Mouse (Mus musculus): ENCODE results near the gene Rcn3.

The Rcn3 gene

DNA sequence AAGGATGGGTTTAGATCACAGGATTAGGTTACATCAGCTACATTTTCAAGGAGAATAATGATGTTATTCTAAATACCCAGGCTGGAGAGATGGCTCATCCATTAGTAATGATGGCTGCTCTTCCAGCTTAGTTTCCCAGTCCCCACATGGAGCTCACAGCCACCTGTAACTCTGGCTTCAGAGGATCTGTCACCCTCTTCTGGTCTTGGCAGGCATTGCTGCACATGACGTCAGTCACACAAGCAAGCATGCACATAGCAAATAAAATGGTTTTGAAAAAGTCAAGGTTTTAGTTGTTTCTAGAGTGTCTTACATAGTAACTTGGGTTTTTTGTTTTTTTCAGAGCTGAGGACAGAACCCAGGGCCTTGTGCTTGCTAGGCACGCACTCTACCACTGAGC lies 19.8 kb downstream of the Rcn3 start:
- no peak for DNase-seq (ENCODE audit: low spot score)

DNA sequence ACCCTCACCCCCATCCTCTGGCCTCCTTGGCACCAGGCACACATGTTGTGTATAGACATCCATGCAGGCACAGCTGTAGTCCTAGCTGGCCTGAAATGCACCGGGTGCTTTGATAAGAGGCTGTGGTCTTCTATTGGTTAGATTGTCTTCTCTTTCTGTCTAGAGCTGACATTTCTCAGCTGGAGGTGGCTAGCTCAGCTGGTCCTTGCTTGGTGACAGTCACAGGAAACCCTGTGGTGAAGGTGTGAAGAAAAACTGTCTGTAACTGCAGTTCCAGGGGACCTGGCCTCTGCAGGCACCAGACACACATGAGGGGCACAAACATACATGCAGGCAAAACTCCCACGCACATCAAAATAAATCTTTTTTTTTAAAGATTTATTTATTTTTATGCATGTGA lies 22.4 kb downstream of the Rcn3 start:
- no peak for DNase-seq (ENCODE audit: low spot score)

DNA sequence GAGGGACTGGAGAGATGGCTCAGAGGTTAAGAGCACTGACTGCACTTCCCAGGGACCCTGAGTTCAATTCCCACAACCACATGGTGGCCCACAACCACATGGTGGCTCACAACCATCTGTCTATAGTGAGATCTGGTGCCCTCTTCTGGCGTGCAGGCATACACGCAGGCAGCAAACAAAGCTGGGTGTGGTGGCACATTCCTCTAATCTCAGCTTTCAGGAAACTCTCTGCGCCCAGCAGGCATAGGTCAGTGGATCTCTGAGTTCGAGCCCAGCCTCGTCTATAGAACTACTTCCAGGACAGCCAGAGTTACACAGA lies 24.1 kb downstream of the Rcn3 start:
- DNase-seq (ENCODE audit: low spot score): peak; percentile 60

DNA sequence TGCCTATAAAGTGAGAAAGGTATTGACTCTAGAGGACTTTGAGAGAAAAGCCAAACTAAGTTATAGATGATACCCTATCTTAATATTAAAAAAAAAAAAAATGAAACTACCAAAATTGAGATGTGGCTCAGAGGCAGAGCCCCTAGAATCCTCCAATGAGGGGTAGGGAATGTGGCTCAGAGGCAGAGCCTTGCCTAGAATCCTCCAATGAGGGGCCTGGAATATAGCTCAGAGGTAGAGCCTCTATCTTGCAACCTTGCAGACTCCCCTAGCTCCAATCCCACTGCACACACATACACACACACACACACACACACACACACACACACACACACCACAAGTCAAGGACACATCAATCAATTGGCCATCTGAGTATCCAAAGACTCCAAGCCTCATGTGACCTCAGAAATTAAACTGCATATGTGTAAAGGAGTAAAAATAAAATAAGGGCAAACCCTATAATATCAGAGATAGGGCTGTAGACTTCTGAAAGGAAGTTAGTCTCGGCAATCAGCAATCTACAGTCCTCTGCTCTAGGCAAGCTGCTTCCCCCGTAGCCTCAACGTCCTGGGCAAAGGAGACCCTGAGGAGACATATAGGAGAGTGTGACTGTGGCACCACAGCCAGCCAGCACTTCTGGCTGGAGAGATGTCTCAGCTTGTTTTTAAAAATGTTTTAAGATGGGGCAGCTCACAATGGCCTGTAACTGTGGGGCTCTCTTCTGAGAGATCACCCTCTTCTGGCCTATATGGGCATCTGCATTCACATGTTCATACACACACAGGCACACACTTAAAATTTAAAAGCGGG lies 24.6 kb downstream of the Rcn3 start:
- DNase-seq (ENCODE audit: low spot score): no peak

DNA sequence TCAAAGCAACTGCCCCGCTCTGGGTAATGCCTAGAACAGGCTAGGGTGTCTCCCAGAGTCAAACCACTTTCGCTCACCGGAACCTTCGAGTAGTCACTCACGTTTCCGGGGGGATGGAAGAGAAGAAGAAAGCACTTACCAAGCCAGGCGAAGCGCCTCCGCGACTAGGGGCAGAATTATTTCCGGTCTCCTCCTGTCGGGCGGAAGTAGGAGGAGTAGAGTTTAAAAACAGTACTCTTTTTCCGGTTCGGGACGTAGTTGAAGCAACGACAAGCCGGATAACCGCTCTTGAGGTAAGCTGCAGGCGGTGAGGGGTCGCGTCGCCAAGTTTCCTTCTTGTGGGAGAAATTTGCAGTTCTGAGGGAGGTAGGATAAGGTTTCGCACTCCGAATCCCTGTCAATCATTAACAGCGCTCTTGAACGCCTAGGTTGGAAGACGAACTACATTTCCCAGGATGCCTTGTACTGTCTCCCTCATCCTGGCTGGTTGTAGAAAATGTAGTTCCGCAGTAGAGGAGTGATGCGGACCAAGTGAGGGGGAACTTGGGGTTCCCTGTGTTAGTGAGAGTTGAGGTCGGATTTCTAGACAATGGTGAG lies 29.7 kb downstream of the Rcn3 start, which contains the start of the genes Nosip and Prrg2:
Gene Nosip (plus strand): TSS at position 191 of the 597 bp plus-strand sequence.
Gene Prrg2 (minus strand): TSS at position 439 of the 597 bp plus-strand sequence.
- peak; percentile 97 for DNase-seq (ENCODE audit: low spot score)

DNA sequence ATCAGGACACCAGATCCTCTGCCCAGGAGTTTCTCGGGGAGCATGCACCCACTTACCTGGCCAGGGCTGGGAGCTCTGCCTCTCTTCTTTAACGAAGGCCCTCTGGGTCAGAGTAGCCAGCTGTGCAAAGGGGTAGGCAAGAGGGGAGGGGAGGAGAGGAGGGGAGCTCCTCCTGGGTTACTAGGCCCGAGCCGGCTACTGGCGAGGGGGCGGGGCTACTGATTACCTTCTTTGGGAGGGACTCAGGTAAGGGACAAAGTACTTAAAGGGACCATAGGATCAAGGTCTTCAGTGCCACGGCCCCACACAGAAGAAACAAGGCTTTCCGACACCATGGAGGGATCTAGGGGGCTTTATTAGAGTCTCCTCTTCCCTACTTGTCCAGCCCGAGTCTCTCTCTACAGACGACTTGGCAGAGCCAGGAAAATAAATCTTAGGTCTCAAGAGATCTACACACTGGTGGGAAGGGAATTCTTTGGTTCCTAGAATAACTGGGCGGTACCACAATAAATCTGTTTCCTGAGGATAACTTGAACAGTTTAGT lies 30.4 kb downstream of the Rcn3 start:
- DNase-seq (ENCODE audit: low spot score): no peak

DNA sequence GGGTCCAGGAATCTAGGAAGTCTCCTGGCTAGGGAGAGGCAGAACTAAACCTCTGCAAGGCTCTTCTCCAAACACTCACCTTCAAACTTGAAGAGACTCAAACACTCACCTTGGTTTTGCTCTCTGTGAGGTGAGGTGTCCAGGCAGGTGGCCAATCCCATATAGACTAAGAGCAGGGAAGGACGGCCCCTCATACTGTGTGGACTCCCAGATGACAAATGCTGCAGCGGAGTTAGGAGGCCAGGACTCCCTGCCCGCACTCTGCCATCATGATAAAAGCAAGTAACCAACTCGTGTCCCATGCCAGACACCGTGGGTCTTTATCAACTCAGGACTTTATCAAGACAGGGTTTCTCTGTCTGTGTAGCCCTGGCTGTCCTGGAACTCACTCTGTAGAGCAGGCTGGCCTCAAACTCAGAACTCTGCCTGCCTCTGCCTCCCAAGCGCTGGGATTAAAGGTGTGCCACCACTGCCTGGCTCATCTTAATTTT lies 31.3 kb downstream of the Rcn3 start:
- no peak for DNase-seq (ENCODE audit: low spot score)

DNA sequence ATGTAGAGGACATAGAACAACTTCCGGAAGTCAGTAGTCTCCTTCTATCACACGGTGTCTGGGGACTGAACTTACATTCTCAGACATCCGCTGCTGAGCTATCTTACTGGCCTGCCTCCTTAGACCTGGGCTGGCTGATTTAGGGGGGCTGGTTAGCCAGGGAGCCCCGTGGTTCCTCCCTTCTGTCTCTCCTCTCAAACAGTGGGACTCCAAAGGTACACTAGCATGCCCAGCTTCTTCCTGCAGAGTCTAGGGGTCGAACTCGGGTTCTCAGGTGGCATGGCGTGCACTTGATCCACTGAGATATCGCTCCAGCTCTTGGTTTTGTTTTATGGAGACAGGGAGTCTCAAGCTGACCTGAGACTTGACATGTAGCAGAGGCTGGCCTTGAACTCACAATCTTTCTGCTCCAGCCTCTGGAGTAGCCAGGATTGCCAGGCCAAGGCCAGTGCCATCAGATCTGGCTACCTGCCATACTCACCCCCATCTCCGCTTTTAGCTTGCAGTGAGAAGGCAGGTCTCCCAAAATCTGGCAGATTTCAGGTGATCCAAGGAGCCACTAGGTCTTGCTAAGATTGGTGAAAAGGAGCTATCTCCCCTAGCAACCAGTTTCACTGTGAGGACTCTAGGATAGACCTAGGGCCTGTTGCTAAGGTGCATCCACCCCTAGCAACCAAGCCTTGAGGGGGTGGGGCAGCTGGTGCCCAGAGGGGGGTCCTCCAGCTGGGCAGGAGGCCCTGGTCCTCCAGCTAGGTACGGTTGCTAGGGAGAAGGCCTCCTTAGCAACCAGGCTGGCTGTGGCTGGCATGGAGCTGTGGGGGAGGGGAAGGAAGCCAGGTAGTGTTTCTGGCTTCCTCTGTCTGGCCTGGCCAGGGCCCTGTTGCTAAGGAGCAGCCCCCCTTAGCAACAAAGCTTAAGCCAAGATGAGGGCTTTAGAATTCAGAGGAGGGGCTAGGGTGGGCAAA lies 33.1 kb downstream of the Rcn3 start:
- DNase-seq (ENCODE audit: low spot score): peak; percentile 33

DNA sequence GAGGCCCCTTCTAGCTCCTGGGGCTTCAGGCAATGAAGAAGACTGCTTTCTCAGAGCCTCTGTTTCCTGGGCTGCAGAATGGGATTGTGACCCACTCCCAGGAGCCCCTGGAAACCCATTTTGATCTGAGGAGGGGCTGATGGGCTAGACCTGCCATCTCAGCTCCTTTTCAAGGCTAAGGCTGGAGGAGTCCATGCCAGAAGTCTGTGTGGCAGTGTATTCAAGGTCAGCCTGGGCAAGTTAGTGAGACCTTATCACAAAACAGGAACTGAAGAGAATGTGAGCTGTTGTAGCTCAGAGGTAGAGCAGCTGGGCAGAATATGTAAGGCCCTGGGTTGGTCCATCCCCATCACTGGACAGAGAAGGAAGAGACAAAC lies 35.1 kb downstream of the Rcn3 start:
- DNase-seq (ENCODE audit: low spot score): no peak

DNA sequence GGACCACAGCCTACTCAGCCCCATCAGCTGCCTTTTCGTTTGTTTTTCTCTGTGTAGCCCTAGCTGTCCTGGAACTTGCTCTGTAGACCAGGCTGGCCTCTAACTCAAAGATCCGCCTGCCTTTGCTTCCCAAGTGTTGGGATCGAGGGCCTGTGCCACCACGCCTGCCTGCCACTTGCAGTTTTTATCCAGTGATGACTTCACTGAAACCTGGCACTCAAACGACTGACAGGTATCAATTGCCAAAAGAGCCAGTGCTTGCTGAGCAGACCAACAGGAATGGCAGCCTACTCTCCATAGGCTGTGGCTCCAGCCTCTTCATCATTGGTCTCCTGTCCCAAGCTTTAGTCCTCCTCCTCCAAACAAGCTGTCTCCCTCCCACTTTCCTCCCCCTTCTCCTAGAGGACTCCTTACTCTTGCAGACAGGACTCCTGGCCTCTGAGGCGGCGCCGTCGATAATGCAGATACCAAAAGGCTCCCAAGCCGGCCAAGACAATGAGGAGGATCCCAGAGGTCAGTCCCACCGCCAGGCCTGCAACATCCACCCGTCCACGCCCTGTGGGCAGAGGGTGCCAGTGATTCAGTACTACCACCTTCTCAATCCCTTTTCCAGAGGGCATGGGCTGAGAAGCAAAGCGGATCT lies 35.6 kb downstream of the Rcn3 start:
- DNase-seq (ENCODE audit: low spot score): no peak

DNA sequence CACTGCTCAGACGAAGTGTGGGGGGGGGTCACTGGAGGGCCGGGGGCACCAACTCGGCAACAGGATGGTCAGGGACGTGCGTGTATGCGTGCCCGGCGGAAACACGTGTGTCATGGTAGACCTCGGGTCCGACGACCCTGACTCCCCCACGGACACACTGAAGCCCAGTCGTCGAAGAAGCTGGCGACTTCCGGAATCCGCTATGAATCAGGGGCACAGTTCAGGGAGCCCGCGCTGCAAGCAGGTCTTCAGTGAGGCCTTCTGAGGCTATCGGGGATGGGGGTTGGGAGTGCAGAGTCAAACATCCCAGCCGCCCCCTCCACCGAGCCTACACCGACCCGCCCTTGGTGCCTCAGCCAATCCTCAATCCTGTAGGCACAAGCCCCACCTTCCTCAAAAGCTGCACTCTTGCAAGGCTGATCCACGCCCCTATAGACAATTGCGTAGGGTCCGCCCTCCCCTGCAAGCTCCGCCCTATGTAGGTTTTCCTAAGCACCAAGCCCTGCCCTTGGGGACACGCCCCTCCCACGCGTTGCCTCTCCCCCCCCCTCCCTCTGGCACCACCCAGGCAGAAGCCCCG lies 38.0 kb downstream of the Rcn3 start:
- DNase-seq (ENCODE audit: low spot score): peak; percentile 95

DNA sequence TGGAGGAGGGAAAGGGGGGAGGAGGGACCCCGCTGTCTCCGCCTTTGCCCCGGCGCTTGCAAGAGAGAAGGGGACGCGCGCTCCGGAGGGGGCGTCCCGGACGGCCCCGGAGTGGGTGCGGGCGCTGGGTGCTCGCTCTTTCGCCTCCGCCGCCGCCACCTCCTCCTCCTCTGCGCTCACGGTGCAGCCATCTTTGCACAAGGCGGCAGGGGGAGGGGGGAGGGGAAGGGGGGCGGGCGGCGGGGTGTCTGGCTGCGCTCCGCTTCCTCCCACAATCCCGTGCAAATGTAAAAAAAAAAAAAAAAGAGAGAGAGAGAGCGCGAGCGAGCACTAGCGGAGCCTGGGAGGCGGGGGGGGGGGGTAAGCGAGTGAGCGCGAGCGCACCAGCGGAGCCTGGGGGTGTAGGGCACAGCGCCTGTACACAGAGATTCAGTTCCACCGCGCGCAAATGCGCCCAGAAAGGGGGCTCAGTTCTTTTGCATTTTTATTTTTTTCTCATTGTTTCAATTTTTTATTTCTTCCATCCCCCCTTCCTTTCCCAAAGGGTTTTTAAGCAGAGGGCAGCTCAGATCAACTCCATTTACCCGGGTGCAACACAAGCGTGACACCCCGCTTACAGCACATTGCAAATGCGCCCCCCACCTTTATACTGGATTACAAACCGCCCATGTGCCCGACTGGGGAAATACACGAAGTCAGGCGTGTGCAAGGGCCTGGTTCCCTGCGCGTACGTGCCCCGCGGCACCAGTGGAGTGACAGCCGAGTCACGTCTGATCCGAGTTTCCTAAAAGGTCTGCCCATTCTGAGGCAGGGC lies 38.7 kb downstream of the Rcn3 start:
- DNase-seq (ENCODE audit: low spot score): peak; percentile 76

DNA sequence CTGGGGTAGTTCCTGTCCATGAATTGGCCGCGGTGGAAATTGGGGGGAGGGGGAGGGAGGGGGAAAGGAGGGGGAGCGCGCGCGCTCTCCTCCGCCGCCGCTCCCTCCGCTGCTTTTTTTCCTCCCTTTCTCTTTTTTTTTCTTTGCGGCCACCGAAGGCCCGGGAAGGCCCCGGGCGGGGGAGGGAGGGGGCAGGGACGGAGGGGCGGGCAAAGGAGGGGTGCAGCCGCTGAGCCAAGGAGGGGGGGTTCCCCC lies 39.2 kb downstream of the Rcn3 start, which contains the start of gene Prr12:
Gene Prr12 (minus strand): TSS at position 20 of the 255 bp plus-strand sequence.
- no peak for DNase-seq (ENCODE audit: low spot score)

DNA sequence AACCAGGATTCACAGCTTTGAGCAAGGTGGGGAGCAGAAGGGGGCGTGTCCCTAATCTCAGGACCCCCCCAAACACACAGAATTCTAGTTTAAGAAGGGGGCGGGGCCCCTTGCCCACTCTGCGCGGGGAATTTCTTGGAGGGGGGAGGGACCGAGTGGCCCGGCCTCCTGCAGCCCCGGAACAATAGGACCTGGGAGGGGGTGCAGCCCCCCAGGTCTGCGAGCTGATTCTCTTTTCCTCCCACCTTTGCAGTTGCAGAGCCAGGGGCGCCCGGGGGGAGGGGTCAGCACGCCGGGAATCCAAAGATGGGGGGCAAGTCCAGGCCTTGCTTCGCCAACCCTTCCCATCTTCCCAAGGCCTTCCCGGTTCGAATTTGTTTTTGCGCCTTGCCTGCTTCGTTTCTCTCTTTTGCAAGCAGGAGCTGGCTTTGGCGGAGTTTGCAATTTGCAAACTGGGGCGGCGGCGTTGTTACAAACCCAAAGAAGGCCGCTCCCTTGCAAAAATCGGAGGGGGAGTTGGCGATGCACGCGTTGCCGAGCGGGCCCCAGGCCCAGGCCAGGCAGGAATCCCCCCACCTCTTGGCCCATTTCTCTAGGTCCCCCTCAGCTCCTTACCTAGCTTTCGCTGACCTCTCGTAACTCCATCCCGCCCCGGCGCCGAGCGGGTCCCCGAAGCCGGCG lies 39.7 kb downstream of the Rcn3 start:
- peak; percentile 12 for DNase-seq (ENCODE audit: low spot score)

DNA sequence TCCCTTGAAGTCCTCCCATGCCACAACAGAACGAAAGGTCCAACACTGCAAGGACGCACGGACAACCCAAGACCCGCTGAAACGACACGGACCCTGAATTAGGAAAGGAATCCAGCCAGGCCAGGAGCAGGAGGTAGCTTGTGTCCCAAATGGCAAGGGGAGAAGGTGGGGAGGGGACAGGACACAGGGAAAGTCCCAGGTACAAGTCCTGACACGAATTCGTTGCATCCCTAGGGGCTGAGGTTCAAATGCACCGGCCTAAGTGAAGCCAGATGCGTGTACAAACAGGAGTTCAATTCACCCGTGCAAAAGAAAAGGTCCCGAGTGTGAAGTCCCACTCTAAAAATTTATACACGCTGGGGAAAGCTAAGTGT lies 40.4 kb downstream of the Rcn3 start:
- DNase-seq (ENCODE audit: low spot score): peak; percentile 13

DNA sequence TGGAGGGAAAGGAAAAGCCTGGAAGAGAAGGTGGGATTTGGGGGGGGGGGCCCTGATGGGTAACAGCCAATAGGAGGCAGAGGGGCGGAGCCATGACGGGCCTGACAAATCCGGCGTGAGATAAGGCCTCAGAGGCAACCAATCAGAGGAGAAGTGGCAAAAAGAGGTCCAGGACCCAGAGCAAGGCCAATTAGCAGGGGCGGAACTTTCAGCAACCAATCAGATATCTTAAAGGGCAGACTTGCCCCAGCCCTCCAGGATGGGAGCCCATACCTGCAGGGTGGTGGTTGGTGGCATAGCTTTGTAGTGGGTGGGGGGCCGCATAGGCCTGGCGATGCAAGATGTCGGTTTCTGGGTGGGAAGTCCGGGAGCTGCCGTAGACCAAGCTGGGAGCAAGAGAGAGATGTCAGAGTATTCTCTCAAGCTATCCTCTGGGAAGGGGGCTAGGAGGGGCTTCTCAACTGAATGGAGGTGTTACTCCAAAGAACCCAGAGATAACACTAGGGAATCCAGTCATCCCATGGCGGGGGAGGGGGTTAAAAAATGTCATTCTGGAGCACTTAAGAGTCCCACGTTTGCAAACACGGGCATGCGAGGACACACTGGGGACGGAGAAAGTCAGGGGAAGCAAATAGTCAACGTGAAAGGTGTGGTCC lies 40.9 kb downstream of the Rcn3 start:
- DNase-seq (ENCODE audit: low spot score): peak; percentile 91

DNA sequence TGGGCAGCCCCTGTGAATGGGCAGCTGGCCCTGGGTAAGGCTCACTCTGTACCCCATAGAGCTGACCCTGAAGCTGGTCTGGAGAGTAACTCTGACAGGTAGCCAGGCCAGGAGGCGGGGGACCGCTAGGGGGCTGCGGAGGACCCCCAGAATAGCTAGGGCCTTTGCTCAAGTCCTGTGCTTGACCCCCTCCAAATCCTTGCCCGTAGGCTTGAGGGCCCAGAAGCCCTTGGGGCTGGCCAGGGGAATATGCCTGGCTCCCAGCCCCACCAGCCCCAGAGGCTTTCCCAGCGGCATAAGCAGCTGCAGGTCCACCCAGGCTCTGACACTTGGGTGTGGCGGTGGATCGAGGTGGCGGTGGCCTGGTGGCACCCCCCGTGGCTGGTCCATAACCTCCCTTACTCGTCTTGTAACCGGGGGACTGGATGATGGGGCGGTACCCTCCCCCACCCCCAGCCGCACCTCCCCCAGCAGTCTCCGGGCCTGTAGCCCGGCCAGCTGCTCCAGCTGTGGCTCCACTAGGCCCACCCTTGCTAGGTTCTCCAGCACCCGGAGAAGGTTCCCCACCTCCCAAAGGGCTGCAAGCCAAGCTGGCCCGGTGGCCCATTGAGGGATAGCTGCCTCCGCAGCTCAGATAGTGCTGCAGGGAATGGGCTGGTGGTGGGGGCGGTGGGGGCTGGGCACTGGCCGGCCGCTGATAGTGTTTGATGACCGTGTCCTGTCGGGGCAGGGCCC lies 42.9 kb downstream of the Rcn3 start:
- no peak for DNase-seq (ENCODE audit: low spot score)

DNA sequence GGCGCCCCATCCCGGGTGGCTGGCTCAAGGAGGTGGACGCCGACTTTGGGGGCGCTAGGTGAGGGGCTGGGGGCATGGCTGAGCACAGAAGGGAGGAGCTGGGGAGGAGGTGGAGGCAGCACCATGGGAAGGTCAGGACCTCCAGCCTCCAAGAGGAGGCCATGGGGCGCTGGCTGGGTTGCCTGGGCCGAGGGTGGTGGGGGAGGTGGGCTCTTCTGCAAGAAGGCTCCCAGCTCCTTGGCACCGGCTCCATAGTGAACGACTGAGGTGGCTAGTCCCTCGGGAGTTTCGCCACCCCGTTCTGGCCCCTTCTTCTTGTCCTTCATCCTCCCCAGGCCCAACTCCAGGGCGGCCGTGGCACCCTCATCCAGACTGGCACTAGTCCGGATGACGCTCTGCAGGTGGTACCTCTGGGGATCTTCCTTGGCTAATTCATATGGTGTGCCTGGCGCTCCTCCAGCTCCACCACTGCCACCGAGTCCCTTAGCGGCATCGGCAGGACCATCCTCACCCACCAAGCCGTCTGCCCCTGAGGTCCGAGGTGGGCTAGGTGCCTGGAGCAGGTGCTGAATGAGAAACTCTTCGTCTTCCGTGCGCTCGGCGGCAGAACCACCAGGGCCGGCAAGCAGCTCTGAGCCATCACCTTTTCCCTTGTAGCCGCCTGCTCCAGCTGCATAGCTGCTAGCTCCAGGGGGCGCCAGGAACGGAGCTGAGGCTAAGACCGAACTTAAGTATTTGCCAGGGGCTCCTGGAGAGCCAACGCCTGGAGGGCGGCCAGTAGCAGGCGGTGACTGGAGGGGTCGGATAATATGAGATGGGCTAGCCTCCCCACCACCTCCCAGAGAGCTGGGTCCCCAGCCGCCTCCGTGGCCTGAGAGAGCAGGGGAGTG lies 43.8 kb downstream of the Rcn3 start:
- DNase-seq (ENCODE audit: low spot score): no peak
